Mouse (Mus musculus) cerebral cortex, adult 2 months (tissue): ENCODE results near the gene Sik1.

Source experiments
- WGBS: fragments of 180-500 bp; shearing (Covaris S2); methylation state at CpG from one replicate; pipeline ENCODE4 v1.1.7; 2018; 5-methylcytosine and 5-hydroxymethylcytosine counted together

Sik1 gene

DNA sequence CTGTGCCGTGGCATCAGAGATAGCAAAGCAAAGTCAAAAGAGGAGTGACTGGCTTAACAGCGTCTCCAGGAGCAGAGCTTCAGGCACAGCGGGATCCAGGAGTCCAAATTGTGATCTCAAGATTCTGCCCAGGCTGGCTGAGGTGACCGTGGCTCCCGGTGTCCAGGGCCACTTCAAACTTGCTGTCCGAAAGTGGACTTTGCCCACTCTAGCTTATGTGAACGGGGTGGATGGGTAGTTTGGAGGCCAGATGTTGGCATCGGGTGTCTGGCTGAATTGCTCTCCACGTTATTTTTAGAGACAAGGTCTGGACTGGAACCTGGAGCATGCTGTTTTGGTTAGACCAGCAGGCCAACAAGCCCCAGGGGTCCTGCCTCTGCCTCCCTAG lies 23.0 kb downstream of the Sik1 start:
- WGBS: 97% methylated on average over 9 of the region's 9 CpGs

DNA sequence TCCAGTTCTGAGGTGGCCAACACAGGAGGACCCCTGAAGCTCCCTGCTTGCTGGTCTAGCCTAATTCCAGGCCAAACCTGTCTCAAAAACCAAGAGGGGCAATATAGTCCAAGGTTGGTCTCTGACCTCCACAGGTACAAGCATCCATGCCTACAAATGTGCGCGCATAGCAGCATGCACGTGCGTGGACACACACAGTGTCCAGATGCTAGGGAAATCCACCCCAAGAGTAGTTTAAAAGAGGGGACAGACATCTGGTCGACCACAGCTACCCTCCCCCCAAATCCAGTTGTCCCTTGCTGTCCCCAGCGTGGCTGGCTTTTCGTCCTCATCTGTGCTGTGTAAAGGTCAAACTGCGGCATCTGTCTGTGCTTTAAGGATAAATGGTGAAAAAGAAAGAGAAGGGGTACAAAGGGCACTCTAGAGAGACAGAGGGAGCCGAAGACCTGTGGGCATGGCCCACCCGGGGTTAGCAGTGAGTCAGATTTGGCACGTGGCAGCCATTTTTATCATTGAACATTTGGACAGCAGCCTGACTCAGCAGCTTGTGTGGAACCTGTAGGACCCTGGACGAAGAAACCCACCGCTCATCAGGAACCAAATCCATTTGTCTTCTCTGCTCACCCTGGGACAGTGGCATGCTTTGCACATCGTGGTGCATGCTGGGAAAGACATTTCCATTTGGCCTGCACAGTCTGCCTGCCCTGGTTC lies 23.6 kb downstream of the Sik1 start:
- 91% methylated on average over 14 of the region's 14 CpGs for WGBS

- WGBS: 85% methylated on average over 6 of the region's 6 CpGs
These were observed 24.3 kb downstream of the Sik1 start for GRCm38 (mm10) chr17:31831097-31831865.

DNA sequence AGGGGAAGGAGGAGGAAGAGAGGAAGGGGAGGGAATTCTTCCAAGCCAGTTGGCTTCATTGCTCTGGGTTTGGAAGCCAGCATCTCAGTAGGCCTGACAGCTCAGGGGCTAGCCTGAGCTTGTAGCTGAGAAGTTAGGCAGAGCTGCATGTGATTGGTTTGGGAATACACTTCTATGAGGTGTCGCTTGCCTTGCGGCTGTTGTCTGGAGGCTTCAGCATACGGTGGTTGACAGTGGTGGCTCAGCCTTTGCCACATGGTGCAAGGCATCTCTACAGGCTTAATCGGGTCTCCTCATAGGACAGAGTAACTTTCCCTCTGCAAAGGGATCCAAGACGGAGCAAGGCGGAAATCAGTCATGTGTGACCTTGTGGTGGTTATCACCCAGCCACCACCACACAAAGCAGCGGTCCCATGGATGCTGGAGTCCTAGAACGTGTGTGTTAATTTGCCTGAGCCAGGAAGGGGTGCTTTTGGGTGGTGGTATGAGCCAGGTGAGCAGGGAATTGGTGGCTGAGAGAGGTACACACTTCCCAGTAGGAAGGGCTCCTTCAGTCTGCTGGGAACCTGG lies 25.0 kb downstream of the Sik1 start:
- WGBS: 98% methylated on average over 8 of the region's 8 CpGs

DNA sequence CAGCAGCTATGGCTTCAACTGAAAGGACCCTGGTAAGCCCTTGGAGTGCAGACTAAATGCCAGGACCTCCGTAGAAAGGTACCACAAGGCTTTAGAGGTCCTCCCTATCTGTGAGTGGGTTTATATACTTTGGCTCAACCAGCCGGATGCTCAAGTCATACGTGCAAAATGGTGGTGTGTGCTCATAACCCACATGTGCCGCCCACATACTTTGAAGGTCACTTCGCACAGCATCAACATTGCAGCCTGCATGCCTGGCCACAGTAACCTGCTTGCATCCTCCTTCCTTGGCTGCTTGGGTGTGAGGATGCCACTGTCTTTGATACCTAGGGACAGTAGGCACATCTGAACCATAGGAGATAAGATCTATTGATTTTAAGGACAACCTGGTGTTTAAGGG lies 26.7 kb downstream of the Sik1 start:
- WGBS: 95% methylated on average over 5 of the region's 5 CpGs

- 87% methylated on average over 5 of the region's 5 CpGs for WGBS
These were observed 27.5 kb downstream of the Sik1 start for GRCm38 (mm10) chr17:31828118-31828517.

- WGBS: 42% methylated on average over 5 of the region's 5 CpGs
These were observed 28.4 kb downstream of the Sik1 start for GRCm38 (mm10) chr17:31827206-31827605.

DNA sequence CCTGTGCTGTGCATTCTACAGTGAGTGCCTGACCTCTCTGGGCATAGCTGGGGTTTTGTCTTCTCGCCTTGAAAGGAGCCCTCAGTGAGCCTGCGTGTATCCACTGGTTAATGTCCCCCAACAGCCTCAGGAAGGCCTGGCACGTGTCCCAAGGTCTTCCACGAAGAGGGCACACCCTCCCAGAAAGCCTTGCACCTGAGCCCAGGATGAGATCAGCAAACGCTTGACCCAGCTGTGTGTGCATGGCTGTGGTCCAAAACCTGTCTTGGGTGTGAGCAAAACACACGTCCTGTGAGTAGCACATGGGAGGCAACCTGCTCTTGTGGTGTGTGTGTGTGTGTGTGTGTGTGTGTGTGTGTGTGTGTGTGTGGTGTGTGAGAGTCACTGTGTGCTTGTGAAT lies 28.9 kb downstream of the Sik1 start:
- 50% methylated on average over 6 of the region's 6 CpGs for WGBS

DNA sequence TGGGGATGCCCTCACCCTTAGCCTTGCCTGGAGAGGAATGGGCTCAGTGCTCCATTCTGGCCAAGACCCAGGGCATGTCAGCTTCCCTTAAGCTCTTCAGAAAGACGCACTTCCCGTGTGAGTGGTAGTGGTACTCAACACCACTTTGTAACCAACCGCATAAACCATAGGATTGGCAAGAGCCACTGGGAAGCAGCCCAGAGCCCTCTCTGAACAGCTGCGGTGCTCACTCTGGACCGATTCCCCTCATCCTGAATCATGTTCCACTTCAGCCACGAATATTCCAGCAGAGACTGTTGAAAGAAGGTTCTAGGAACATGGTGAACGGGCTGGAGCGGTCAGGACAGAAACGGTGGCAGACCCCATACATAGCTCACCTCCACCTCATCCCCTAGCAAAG lies 29.9 kb downstream of the Sik1 start:
- 80% methylated on average over 9 of the region's 9 CpGs for WGBS

GRCm38 (mm10) chr17:31824812-31825211 lies 30.8 kb downstream of the Sik1 start:
- 82% methylated on average over 7 of the region's 7 CpGs for WGBS

DNA sequence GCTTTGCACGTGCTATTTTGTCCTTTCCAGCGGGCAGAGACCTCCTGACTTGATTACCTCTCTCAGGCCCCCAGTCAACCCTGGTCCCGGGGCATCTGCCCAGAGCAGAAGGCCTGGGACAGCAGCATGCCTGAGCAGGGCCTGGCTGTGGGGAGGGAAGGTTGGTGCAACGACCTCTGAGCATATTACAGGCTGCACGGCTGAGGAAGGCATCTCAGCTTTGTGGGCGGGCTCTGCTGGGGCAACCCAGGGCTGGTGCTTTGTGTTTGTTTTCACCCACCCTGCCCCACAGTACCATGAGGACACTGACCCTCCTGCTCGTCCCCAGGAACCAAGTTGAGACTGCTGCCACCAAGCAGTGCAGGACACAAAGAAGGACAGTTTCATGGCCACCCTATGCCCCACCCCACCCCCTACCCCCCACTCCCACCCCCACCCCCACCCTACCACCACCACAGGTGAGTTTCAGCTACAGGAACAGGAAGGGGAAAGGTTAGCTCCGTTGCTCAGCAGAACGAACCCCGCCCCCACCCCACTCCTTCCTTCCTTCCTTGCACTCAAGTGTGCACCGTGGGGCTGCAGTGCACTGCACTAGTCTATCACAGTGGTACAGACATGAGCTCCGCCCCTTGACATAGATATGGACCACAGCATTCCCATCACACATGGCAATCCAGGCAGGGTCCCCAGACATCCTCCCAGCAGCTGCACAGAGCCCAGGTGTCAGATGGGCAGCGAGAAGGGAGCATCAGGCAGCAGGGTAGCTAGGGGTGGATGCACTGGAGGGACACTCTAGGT lies 34.3 kb downstream of the Sik1 start:
- WGBS: 65% methylated on average over 13 of the region's 13 CpGs

DNA sequence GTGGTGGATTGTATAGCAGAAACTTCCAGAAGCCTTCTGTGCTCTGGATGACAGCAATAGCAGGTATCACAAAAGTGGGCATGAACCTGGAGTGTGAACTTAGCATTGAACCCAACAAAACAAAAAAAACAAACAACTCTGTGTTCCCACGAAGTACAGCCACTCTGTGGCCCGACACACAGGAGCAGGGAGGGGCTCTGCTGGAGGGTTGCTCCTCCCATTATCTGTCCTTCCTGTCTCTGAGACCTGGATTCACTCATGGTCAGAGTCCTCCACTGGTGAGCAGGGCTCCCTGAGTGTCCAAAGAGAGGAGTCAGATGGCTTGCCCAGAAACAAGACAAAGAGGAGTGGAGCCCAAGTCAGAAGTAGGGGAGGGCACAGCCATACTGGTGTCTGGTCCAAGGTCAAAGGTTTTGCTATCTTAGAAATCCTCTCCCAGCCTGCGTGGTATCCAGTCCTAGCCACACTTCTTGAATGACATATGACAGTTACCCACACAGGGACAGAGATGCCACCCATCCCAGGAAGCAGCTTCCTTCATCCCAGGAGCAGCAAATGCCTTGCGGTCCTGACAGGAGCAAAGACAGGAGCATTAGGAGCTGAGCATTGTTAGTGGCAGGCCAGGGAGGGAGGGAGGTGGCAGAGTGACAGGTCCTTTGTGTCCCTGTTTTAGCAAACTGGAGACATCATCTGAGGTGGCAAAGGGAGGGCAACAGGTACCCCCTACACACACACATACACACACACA lies 35.3 kb downstream of the Sik1 start:
- WGBS: 64% methylated on average over 4 of the region's 4 CpGs

DNA sequence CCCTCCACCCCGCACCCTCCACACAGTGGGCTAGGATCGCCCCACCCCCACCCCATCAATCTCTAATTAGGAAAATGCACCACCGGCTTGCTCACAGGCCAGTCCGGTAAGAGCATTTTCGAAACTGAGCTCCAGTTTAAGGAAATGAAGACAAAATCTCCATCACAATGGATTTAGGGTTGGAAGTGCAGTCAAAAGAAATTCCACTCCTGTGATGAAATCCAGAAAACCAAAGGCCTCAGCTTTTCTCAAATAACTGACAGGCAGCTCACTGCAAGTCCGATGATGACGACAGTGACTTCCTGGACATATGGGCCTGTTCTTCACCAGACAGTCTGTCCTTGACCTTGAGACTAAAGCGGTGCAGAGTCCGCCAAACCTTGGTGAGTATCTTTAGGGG lies 36.2 kb downstream of the Sik1 start:
- WGBS: 78% methylated on average over 9 of the region's 9 CpGs

DNA sequence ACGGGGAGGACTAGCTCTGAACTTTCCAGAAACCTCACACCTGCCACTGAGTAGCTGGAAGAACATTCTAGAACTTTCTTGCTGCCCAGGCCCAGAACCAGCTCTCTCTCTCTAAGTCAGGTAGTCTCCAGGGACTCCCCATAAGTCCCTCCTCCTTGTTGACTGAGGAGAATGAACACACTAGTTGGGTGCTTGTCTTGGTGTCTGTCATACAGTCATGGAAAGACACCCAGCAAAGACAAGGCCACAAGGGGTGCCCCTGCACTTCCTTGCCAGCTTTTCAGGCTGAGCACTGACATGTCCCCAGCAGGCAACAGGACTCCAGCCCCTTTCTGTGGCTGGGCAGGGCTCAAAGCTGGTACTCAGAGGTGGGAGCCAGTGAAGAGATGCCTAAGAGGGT lies 37.8 kb downstream of the Sik1 start:
- WGBS: 100% methylated on average over 1 of the region's 1 CpGs

GRCm38 (mm10) chr17:31817203-31817602 lies 38.4 kb downstream of the Sik1 start:
- WGBS: 61% methylated on average over 5 of the region's 5 CpGs

- 55% methylated on average over 1 of the region's 1 CpGs for WGBS
These were observed 40.8 kb downstream of the Sik1 start for GRCm38 (mm10) chr17:31814848-31815247.

DNA sequence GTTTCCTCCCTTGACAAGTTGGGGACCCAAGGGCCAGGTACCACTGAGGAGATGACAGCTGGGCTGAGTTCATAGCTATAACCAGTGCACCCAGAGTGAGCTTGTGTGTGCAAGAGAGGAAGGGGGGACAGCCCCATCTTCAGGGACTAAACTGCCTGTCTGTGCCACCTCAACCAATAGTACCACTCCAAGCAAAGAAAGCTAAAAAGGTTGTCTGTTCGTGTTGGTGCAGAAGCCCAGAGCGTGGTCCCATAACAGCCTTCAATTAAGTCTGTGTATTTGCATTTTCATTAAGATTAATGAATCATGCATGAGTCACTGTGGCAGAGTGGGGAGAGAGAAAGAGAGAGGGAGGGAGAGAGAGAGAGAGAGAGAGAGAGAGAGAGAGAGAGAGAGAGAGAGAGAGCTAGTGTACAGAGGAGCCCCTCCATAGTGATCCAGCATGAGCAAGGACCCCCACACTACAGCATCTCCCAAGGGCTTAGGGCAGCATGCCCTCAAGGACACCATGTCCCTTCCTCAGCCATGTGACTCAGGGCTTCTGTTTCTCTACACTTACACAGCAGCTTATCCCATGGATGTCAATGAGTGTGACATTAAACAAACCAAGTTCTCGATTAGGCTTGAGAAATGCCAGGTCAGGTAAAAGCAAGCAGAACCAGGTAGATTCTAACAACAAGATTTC lies 41.5 kb downstream of the Sik1 start:
- 57% methylated on average over 3 of the region's 3 CpGs for WGBS

GRCm38 (mm10) chr17:31811333-31811732 lies 44.3 kb downstream of the Sik1 start:
- WGBS: 75% methylated on average over 4 of the region's 4 CpGs

DNA sequence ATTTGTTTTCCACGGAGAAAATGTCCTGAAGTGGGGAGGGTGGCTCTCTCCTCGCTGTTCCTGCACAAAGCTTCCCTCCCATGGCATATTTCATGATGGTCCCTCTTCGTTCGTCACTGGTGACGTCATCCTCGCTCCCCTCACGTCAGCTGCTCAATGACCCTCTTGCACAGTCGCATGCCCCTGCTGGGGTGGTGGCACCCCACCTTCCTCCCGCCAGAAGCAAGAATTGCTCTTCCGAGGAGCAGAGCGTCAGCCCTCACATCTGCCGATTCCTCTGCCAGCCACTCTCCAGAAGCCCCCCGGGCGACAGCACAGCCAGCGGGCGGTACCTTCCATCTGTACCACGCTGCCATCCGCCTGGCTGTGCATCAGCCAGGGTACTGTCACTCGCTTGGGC lies 45.7 kb downstream of the Sik1 start:
- WGBS: 33% methylated on average over 19 of the region's 19 CpGs

GRCm38 (mm10) chr17:31809136-31809535 lies 46.5 kb downstream of the Sik1 start:
- 93% methylated on average over 7 of the region's 7 CpGs for WGBS
